Mouse (Mus musculus) naive thymus-derived CD4-positive, alpha-beta T cell, adult 2 months (primary cell): ENCODE results near the gene Men1.
"Not testable (repeated sequence)": the region's sequence is repeated elsewhere in the genome, so short reads cannot be mapped to it uniquely, and the experiment has no call there.

Experiments used
- DNase-seq: peaks from one replicate; pipeline ENCODE4 v3.0.0-alpha.2; 2011; ENCODE audit warnings: low read depth

Men1 gene

DNA sequence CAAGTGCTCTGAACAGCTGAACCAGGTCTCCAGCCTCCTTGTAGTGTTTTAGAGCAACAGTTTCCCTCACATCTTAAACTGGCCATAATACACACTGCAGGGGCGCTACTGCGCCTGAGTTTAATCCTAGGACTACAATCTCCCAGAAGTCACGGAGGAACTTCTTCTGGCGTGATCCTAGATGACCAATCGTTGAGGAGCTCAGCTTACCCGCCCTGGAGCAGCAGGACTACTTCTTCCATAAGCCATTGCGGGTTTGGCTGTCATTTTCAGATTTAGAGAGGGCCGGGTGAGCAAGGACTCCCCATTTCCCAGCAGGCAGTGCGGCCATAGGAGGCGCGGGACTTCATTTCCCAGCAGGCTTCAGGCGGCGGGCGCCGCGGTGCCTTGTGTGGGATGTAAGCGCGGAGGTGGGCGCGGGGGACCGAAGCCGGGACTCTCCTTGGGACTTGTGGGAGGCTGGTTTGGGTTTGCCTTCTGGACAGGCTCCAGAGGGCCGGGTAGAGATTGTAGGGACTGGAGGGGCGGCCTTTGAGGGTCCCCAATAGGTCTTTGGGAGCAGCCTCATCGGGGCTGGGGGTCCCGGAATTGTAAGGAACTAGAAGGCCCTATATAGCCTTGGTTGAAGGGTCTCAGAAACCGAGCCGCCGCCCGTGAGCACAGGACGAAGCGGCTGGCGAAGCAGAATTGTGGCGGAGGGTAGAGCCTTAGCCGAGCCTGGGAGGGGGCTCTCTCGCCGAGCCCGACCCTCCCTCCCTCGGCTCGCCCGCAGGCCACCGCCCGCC is at the start of gene Men1:
Gene Men1, plus strand, starts transcription at position 307 of the 785 bp plus-strand sequence.
- peak; percentile 91 for DNase-seq

DNA sequence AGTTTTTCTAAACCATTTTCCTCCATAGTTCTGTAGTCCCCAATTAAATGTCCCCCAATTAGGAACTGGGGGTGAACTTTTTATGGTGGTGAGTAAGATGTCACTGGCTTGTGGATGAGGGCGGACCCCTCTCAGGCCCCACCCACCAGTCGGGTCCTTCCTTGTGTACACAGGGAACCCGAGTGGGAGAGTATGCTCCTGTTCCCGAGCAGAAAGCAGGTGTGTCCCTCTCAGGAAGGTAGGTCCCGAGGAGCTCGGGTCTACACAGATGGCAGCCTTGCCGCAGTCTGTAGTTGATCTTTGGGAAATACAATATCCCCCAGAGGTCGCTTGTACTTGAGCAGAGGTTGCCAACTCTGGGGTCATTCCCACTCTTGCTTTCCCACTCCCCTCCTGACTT is 49.6 kb upstream of the Men1 start:
- no peak for DNase-seq

DNA sequence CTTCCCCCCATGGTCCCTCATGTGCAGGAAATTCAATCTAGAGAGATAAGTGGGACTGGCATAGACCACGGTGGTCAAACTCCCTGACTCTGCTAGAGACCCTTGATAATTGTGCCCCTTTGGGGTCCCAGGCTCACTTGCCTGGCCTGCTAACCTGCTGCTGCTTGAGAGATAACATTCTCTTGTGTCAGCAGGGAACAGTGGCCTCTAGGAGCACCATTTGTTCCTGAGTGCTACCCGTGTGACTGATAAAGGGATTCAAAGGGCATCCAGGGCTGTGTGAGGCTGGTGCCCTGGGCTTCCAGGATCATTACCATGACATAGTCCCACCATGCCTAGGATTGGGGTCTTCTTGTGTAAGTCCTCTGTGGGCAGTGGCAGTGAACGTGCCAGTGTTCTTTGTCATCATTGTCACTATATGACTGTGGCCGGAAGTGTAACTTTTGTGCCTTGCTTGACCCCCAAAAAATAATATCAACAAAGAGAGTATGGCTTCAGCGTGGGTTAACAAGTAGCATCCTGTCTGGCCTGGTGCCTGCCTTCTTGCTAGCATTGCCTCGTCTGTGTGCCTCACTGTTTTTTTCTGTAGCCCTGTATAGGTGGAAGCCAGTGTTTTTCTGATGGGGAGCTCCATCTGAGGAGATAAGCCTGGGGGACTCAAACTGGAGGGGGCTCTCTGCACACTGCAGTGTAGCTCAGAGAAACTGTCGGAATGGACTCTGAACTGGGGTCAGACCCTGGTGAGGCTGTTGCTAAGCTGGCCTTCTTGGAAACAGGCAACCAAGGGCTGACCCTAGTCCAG is 48.9 kb upstream of the Men1 start:
- DNase-seq, result no peak

DNA sequence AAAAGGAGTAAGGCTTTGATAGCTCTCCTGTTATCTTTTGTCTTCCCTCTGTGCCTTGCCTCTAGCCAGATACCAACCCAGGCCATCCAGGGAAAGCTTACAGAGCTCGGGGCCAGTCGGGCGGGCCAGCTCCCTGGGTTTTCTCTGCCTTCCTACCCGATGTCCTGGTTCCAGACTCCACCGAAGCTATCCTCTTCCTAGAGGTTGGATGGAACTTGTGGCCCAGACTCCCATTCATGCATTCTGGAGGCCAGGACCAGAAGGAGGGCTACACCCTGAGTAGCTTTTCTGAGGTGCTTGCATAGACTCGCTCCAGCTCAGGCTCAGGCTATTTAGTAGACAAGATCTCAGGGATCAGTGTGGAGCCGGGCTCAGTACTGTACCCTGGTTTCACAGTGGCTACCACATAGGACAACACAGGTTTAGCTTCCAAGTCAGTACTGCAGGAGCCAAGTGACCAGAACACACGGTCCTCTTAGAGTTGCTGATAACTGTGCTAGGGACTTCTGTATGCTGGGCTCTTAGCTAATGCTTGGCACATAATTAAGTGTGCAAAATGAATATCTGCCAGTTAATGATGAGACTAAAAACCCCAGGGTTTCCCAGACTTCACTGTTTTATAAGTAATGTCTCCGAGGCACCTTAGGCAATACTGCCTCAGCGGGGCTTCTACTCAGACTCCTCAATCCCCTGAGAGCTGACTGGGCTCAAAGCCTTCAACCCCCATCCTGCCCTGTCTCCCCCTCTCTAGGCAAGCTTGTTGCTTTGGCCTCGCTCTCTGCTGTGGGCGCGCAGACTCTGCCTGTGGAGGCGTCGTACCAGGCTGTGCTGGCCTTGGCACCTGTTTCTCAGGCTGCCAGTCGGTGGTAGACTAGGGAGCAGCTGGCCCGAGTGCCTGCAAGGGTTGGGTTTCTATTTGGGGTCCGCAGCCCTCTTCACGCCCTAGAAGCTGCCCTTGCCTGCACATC is 48.1 kb upstream of the Men1 start:
- DNase-seq, result no peak

DNA sequence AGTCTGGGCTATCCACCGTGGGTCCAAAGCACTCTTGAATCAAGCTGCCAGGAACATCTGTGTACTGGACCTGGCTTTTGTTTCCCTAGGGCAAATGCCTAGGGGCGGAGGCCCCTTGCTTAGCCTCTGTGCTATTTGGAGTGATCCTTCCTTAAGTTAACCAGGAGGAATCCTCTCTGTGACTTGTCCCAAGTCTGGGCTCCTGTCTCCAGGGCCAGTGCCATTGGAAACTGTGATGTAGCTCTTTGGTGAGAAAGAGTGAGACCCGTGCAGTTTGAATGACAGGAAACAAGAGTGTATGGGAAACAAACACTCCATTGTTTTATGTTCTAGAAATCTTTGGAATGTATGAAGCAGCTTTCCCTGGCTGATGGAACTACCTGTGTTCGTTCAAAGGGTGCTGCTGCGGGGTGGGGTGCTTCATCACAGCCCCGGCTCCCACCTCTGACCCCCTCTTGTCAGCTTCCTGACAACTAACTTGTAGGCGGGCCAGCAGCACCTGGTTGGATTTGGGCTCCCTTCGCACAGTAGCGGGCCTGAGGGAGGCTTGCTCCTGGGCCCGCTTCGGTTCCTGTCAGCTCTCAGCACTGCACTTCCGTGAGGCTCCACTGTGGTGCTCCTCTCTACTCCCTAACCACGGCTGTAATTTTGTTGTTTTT is 46.4 kb upstream of the Men1 start:
- no peak for DNase-seq

DNA sequence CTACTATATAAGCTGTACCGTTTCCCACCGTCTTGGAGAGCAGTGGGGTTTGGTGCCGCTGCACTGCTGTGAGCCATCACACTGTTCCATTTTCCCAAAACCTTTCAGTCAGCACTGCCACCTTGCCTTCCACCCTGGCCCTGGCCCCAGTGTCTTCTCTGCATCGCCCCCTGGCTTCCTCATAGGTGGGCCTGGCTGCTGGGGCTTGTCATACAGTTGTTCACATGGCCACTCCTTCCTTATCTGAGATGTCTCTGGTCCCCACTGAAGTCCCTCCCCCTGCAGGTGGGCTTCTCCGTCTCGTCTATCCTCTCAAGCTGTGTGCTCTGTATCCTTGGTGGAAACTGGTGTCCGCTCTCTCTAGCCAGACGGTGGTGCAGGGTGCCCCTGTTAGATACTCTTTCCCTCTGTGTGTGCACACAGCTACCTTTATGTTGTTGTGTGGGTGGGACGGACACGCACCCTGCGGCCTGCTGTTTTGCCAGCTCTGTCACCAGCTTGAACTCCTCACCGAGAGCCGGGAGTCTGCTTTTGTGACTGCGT is 45.0 kb upstream of the Men1 start:
- DNase-seq, result no peak

DNA sequence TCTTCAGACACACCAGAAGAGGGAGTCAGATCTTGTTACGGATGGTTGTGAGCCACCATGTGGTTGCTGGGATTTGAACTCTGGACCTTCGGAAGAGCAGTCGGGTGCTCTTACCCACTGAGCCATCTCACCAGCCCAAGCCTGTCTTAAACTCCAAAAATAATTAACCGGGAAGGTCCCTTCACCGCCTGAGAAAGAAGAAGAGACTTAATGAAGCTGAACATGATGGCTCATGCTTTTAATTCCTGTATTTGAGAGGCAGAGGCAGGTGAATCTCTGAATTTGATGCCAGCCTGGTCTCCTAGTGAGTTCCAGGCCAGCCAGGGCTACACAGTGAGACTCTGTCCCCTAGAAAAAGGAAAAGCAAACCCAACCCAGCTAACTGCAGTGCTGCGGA is 44.1 kb upstream of the Men1 start:
- DNase-seq, result not testable (repeated sequence)

DNA sequence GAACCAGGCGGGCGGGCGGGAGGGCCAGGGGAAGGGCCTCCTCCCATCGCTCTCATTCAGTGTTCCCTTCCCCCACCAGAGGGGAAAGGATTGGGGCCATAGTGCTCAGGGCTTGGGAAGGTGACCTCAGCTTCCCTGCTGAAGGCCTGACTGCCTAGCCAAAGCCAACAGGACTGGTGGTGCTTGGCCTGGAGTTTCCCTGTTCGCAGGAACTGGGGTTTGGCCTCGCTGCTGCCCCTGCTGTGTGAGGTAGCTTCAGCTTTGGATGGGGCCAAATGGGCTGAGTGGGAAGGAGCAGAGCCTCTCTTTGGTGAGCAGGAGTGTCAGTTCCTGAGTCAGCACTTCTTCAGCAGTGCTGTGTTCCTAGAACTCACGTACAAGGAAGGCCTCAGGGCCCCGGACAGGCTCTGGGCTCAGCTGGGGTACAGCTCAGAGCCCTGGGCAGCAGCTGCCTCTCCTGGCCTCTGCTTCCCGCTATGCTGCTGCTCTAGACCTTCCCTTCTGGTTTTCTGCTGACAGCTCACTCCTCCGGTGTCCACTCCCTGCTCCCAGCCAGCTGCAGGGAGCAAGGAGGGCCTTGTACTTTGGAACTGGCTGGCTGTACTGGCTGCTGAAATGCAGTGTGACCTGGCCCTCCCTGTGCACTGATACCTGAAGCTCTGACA is 43.5 kb upstream of the Men1 start:
- no peak for DNase-seq

DNA sequence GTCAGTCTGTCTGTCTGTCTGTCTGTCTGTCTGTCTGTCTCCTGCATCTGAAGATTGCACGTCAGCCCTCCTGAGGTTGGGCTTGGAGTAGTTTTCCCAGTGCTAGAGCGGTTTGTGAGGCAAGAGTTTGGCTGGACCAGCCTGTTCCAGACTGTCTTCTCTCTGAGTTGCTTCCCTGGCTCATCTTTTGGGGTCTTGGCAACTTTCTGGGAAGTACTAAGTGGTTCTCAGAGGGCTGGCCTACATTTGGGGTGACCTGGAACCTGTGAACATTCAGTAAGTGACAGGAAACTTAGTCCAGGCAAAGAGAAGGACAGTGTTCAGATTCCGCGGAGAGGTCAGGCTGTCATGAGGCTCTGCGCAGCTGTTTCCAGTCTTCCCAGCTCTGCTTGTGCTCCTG is 42.5 kb upstream of the Men1 start:
- no peak for DNase-seq

DNA sequence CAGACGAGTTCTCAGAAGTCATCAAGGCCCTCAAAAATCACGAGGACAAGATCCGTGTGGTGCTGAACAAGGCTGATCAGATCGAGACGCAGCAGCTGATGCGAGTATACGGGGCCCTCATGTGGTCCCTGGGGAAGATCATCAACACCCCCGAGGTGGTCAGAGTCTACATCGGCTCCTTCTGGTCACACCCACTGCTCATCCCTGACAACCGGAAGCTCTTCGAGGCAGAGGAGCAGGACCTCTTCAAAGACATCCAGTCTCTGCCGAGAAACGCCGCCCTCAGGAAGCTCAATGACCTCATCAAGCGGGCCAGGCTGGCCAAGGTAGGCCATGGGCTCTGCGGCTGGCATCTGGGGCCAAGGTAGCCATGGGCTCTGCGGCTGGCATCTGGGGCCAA is 40.5 kb upstream of the Men1 start:
- DNase-seq, result no peak

DNA sequence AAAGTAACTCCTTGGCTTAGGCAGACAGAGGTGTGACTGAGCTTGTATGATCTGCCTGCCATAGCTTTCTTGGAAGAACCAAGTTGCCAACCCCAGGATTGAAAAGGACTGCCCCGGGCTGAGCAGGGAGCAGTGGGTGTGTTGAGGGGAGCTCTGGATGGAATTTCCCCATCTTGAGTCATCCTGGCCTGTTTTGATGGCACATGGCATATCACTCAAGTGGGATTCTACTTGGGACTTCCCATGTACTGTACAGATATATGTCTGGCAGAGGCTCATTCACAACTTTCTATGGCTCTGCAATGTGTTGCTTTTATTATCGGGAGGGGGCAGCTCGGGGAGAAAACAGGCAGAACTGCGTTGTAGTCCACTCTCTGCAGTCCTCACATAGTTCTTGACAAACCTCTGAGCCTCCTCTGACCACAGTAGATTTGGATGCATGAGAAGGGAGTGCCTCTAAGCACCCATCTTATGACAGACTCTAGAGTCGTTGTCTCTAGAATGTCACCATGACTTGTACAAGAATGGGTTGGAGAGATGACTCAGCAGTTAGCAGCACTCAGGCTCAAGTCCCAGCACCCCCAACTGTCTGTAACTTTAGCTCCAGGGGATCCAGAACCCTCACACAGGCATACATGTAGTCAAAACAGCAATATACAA is 38.1 kb upstream of the Men1 start:
- no peak for DNase-seq

DNA sequence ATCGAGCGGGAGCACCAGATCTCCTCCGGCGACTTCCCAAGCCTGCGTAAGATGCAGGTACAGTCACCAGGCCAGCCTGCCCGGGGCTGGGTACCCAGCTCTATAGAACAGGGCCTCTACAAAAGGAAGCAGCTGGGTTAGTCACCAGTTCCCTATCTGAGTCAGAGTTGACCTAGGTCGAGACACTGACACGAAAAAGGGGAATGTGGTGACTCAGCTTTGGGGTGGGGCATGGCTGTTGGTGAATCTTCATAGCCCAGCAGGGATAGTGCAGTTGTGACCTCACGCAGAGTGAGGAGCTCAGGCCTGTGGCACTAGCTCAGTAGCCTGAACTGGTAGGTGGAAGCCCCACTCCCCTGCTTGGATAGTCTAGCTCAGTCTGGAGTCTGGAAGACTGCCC is 37.1 kb upstream of the Men1 start:
- DNase-seq, result no peak

DNA sequence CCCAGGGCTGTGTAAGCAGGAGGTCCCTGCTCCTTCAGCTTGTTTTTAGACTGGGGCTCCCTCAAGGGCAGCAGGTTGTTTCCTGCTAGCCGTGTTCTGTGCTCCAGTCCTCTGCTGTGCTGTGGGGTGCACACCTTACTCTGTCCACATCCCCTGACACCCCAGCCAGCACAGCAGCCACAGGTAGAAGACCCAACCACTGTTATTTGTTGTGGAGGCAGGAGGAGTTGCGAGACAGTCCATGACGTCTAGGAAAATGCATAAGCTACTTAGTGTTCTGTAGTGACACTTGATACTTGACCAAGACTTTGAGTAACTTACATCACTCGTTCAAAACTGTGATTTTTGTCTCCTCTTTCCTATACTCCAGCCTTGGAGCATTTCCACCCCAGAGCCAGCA is 35.8 kb upstream of the Men1 start:
- DNase-seq, result no peak

DNA sequence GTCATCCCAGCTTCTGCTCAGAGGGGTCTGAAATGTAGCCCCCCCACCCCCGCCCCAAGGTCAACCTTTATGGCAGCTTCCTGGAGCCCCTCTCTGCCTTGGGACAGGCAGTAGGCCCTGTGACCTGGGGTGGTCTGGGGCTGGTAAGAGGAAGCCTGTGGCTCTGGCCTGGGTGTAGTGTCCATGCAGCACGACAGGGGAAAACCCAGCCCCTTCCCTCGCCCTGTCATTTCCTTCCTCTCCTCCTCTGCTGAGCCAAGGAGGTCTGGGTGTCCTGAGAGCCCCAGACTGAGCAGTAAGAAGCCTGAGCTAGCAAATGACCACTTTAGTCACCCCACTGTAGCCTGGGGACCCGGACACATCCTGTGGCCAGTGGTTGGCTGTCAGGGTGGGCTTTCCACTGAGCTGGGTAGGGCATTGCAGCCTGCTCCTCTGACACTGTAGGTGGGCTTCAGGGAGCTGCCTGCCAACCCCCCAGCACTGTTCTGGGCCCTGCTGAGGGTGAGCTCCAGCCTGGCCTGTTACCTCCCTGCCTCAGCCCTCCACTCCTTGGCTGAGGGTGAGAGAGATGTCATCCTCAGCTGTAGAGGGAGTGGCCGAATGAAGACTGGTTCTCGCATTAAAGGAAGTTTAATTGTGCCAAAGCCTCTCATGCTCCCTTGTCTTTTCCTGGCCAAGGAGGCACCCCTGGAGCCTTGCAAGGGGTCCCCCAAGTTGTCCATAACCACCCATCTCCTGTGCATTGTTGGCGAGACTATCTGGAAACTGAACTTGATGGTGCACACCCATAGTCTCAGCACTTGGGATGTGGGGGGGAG is 35.1 kb upstream of the Men1 start:
- no peak for DNase-seq

DNA sequence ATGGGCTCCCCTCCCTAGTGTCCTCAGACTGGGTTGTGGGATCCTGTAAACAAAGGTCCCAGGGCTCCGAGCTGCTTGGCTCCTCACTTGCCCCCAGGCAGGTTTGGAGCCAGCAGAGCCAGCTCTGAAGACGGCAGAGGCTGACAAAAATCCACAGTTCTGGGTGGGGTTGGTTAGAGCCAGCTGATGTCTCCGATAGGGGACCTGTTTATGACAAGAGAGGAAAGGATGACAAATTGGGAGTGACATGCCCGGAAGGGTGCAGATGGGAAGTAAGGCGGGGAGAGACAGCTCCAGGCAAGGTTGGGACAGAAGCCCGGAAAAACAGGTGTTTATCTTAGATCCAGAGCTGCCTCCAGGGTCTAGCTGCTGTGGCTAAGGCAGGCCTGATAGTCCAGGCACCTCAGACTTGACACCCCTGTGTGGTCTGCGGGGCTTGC is 34.4 kb upstream of the Men1 start:
- no peak for DNase-seq

DNA sequence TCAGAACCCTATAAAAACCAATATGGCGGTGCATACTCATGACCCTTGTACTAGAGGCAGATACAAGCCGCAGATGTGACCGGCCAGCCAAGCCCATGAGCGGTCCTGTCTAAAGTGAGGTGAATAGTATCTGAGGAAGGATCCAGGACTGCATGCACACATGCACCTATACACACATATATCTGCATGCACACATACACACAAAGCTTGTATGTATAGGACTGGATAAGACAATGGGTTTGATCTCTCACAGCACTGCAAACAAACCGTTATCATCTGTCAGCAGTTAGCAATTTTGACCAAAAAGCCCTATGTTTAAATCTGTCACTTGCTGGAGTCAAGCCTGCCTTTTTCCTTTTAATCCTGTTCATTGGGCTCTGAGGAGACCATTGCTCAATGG is 32.7 kb upstream of the Men1 start:
- no peak for DNase-seq

DNA sequence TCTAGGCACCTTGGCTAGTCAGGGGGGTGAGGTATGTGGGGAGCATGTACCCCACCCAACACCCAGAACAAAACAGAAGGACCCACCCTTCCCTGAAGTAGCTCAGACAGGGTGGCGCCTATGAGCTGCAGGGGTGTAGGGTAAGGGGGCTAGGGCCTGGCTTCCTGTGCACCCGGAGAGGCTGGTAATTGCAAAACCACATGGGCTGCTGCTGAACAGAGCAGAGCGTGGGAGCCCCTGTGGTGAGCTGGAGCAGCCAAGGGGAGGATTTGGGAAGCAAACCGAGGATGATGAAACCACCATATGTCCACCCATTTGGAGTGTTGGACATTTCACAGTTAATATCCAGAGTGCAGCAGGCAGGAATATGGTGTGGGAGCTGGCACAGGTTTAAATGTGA is 32.3 kb upstream of the Men1 start:
- no peak for DNase-seq

DNA sequence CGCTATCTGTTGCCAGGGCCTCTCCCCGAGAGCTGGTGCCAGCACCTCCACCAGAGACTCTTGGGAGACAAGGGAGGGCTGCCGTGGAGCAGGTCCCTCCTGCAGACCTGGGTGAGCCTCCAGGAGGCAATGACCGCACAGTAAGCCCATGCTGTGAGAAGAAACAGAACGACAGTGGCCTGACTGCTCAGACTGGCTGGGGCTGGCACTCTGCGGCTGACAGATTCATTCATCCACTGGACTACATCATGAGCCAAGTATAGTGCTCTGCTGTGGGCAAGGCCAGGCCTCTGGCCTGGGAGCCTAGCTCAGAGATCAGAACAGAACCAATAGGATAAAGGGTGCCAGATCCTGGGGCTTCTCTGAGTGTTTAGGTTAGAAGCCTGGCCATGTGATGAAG is 30.9 kb upstream of the Men1 start:
- no peak for DNase-seq

DNA sequence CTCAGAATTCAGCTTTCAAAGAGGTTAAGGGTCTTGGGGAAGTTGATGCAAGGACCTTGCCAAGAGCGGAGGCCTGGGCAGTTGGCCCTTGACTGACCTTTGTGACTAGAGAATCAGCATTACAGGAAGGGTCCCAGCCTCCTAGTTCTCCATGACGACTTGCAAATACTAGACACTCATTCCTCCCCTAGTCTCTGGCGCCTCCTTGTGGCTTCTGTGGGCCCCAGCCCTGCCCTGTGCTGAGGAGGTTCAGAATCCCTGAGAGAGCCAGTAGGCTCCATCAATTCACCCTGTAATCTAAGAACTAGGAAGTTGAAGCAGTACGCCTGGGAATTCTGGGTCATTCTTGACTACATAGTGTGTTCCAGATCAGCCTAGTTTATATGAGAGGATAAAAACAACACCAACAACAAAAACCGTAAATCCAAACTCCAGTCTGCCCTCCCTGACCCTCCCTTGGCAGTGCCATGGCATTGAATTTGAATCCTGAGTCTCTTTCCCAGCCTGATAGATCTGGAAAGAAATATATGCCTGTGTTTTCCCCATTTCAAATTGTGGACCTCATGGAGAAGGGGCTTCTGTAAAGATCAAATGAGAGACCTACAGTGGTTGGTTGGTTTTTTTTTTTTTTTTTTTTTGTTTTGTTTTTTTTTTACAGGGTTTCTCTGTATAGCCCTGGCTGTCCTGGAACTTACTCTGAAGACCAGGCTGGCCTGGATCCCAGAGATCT is 29.8 kb upstream of the Men1 start:
- peak; percentile 93 for DNase-seq
